Mouse (Mus musculus) liver, embryonic 14.5 days (tissue): ENCODE measurements around the gene Vmn1r2. TPM values are rescaled to one million over a fixed set of nuclear protein-coding genes. Genes with fewer than 3 reads are reported as not detected.
"Not testable (repeated sequence)": the region's sequence is repeated elsewhere in the genome, so short reads cannot be mapped to it uniquely, and the experiment has no call there.

Experiments
- ATAC-seq: fragments of 200-750 bp; cut with Nextera tagmentation; 2 replicates; pipeline ENCODE4 v1.8.0; 2017; ENCODE audit warnings: moderate number of reproducible peaks, mild to moderate bottlenecking, moderate library complexity; ENCODE audit not compliant: insufficient read depth
- DNase-seq, 3 experiments: peaks; one replicate each; pipeline ENCODE4 v3.0.0-alpha.2; 2012 to 2013; ENCODE audit warnings: low read depth in 3 of 3, low spot score in 3 of 3
- H3K27ac ChIP-seq: fragments of 300-500 bp; sonication (generic); 2 replicates; pipeline ENCODE4 v1.5.1; 2014; ENCODE audit warnings: moderate library complexity, mild to moderate bottlenecking, control low read depth, inconsistent platforms
- H3K27me3 ChIP-seq: fragments of 300-500 bp; sonication (generic); 2 replicates; pipeline ENCODE4 v1.6.1; 2014; ENCODE audit warnings: mild to moderate bottlenecking, low read length, moderate library complexity; ENCODE audit not compliant: control insufficient read depth, insufficient read depth
- H3K36me3 ChIP-seq: fragments of 300-500 bp; sonication (generic); replicated peaks from 2 replicates; pipeline ENCODE4 v1.6.1; 2014; ENCODE audit warnings: low read depth; ENCODE audit not compliant: control insufficient read depth, insufficient read depth
- H3K4me1 ChIP-seq, 2 experiments: fragments of 200-500 bp in 1 of 2; fragments of 300-500 bp in 1 of 2; sonication (generic) in 1 of 2; replicated peaks; 2 replicates each; pipeline ENCODE4 v1.6.1; 2012 to 2014; ENCODE audit warnings: antibody characterized with exemption in 1 of 2, inconsistent platforms in 1 of 2, low read length in 1 of 2; ENCODE audit not compliant: control insufficient read depth in 2 of 2, insufficient read depth in 2 of 2
- H3K4me2 ChIP-seq: fragments of 300-500 bp; sonication (generic); 2 replicates; pipeline ENCODE4 v1.6.1; 2014; ENCODE audit warnings: low read depth, mild to moderate bottlenecking, control low read depth, moderate library complexity
- H3K4me3 ChIP-seq, 2 experiments: fragments of 200-500 bp in 1 of 2; fragments of 300-500 bp in 1 of 2; sonication (generic) in 1 of 2; 2 replicates each; pipeline ENCODE4 v1.5.1; 2012 to 2014; ENCODE audit warnings: low read depth in 2 of 2, low read length in 2 of 2, mild to moderate bottlenecking in 2 of 2, control low read depth in 1 of 2, inconsistent platforms in 1 of 2, moderate library complexity in 1 of 2; ENCODE audit not compliant: insufficient read depth in 1 of 2
- H3K9ac ChIP-seq: fragments of 300-500 bp; sonication (generic); replicated peaks from 2 replicates; pipeline ENCODE4 v1.6.1; 2014; ENCODE audit warnings: mild to moderate bottlenecking, control low read depth, moderate library complexity
- H3K9me3 ChIP-seq: fragments of 300-500 bp; sonication (generic); 2 replicates; pipeline ENCODE4 v1.6.1; 2016; ENCODE audit warnings: low read length, mixed read lengths; ENCODE audit not compliant: control insufficient read depth
- CTCF ChIP-seq: IDR thresholded peaks from 2 replicates; pipeline ENCODE4 v1.5.1; 2016; ENCODE audit warnings: antibody characterized with exemption, low read depth, control low read depth
- EP300 ChIP-seq: IDR thresholded peaks from 2 replicates; pipeline ENCODE4 v1.6.1; 2016; ENCODE audit warnings: antibody characterized with exemption, low read depth
- WGBS: fragments of 180-500 bp; shearing (Covaris S2); extraction: QIAGEN DNeasy Blood & Tissue Kit; methylation state at CpG from one replicate; pipeline ENCODE4 v1.1.7; 2014; ENCODE audit not compliant: insufficient replicate concordance; 5-methylcytosine and 5-hydroxymethylcytosine counted together
- polyA plus RNA-seq, 2 experiments: library from polyadenylated mRNA; depleted of rRNA in 1 of 2; stranded (reverse) in 1 of 2; unstranded in 1 of 2; fragments of >200 nt; fragmentation: Nextera tagmentation in 1 of 2; extraction: Ambion mirVana in 1 of 2; gene quantifications; 2 replicates each; pipeline versions ENCODE4 v1.2.1 to v1.2.3; 2012 to 2014

Vmn1r2 gene
- polyA plus RNA-seq (2012; rRNA removed) (not detected in 2 replicates), polyA plus RNA-seq (2014; fragmentation: Nextera tagmentation; extraction: Ambion mirVana) (not detected in 2 replicates)

GRCm38 (mm10) chr4:3167020-3167419 is at the start of gene Vmn1r2:
TSS of gene Vmn1r2 (plus strand) at chr4:3167320.
- not testable (repeated sequence) for H3K4me1 ChIP-seq, H3K36me3 ChIP-seq, H3K9ac ChIP-seq, H3K4me3 ChIP-seq, ATAC-seq, H3K27ac ChIP-seq, H3K27me3 ChIP-seq, H3K9me3 ChIP-seq, H3K4me2 ChIP-seq, DNase-seq
- WGBS: no CpG with 5 or more reads among the region's 1 CpGs

- H3K27me3 ChIP-seq, H3K27ac ChIP-seq, H3K4me1 ChIP-seq, H3K4me3 ChIP-seq, H3K9me3 ChIP-seq, ATAC-seq, H3K4me2 ChIP-seq, H3K36me3 ChIP-seq, H3K9ac ChIP-seq, DNase-seq: not testable (repeated sequence)
- no CpG with 5 or more reads among the region's 3 CpGs for WGBS
Measured at GRCm38 (mm10) chr4:3147926-3148325, 19.2 kb upstream of the Vmn1r2 start.

- WGBS: 58% methylated on average over 2 of the region's 2 CpGs
- H3K36me3 ChIP-seq, H3K4me2 ChIP-seq, H3K4me1 ChIP-seq, DNase-seq, H3K9me3 ChIP-seq, H3K4me3 ChIP-seq, H3K27me3 ChIP-seq, H3K9ac ChIP-seq, ATAC-seq, H3K27ac ChIP-seq: not testable (repeated sequence)
Measured at GRCm38 (mm10) chr4:3153320-3153719, 13.8 kb upstream of the Vmn1r2 start.

GRCm38 (mm10) chr4:3164429-3164828 is 2.7 kb upstream of the Vmn1r2 start:
- H3K27ac ChIP-seq, H3K9me3 ChIP-seq, H3K27me3 ChIP-seq, H3K4me2 ChIP-seq, H3K4me1 ChIP-seq, H3K36me3 ChIP-seq, ATAC-seq, DNase-seq, H3K4me3 ChIP-seq, H3K9ac ChIP-seq: not testable (repeated sequence)

GRCm38 (mm10) chr4:3165046-3165445 is 2.1 kb upstream of the Vmn1r2 start:
- WGBS: 70% methylated on average over 4 of the region's 4 CpGs
- H3K9ac ChIP-seq: no peak overlapping the region
- no peak for DNase-seq

GRCm38 (mm10) chr4:3174586-3174985 is 7.5 kb downstream of the Vmn1r2 start:
- DNase-seq, ATAC-seq, H3K9me3 ChIP-seq, H3K4me3 ChIP-seq, H3K4me1 ChIP-seq, H3K36me3 ChIP-seq, H3K27ac ChIP-seq, H3K4me2 ChIP-seq, H3K27me3 ChIP-seq, H3K9ac ChIP-seq: not testable (repeated sequence)
- 59% methylated on average over 4 of the region's 4 CpGs for WGBS

More at GRCm38 (mm10) chr4:3165046-3165445, 2.1 kb upstream of the Vmn1r2 start:
- Histone ChIP-seq H3K4me3 (no peak overlapping the region), H3K4me1 (no peaks in the 10 kb centered on the region), H3K36me3 (no peaks in the 10 kb centered on the region), H3K27me3 (no peaks in the 10 kb centered on the region), H3K9me3 (no peaks in the 10 kb centered on the region), H3K27ac (no peak overlapping the region), H3K4me2 (no peak overlapping the region)
- TF ChIP-seq CTCF: no peak
- no peak for TF ChIP-seq EP300
- no peak for ATAC-seq

GRCm38 (mm10) chr4:3175756-3176155 is 8.6 kb downstream of the Vmn1r2 start:
- not testable (repeated sequence) for ATAC-seq, H3K27ac ChIP-seq
- WGBS: 85% methylated on average over 6 of the region's 8 CpGs

GRCm38 (mm10) chr4:3176195-3176594 is 9.1 kb downstream of the Vmn1r2 start:
- H3K36me3 ChIP-seq, H3K4me2 ChIP-seq, ATAC-seq, H3K27ac ChIP-seq, H3K27me3 ChIP-seq, DNase-seq, H3K9me3 ChIP-seq, H3K4me3 ChIP-seq, H3K4me1 ChIP-seq, H3K9ac ChIP-seq: not testable (repeated sequence)
- WGBS: 80% methylated on average over 6 of the region's 6 CpGs

More at GRCm38 (mm10) chr4:3175756-3176155, 8.6 kb downstream of the Vmn1r2 start:
- H3K4me1 ChIP-seq, H3K27me3 ChIP-seq, H3K4me3 ChIP-seq, H3K4me2 ChIP-seq, H3K36me3 ChIP-seq, H3K9ac ChIP-seq, DNase-seq, H3K9me3 ChIP-seq: not testable (repeated sequence)
